Mouse (Mus musculus): ENCODE measurements at regions not wholly inside any gene's neighbourhood (a gene's known extent, or its start where the extent isn't known, plus 50 kb on each side); places are given as distances from the start of the nearest gene placed in this dataset.

DNA sequence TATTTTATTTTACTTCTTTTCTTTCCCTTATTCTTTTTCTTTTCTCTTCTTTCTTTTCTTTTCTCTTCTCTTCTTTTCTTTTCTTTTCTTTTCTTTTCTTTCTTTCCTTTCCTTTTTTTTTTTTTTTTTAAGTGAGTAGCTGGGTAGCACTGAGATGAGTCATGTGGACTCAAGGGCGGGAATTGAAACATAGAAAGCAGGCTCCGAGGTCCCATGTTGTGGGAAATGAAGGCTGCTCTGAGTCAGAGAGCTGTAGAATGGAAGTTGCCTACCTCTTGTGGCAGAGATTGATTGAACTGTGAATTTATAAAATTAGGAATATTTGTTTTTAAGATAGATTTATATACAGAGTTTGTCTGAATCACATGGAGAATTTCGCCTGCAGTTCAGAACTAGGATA is 655.6 kb upstream of the Gje1 start:
- no peak overlapping the region for H3K4me3 ChIP-seq (ENCODE audit: control insufficient read depth in 1 of 2, insufficient read depth in 1 of 2, low read depth in 2 of 2, low read length in 2 of 2)
- no peak overlapping the region for H3K27ac ChIP-seq (ENCODE audit: control insufficient read depth, low read depth, low read length)
- H3K27me3 ChIP-seq (ENCODE audit: control insufficient read depth in 1 of 2, insufficient read depth in 2 of 2, low read length in 2 of 2), result no peaks in the 10 kb centered on the region
- no peaks in the 10 kb centered on the region for H3K9me3 ChIP-seq (replicated peaks; ENCODE audit: insufficient read depth, low read length)
- no peak for TF ChIP-seq BHLHE40 (IDR thresholded peaks at IDR 0.05; ENCODE audit: borderline replicate concordance, low read depth, low read length)
- TF ChIP-seq ZKSCAN1 (IDR thresholded peaks at IDR 0.05; ENCODE audit: low read depth, low read length), result no peak
- no peak for TF ChIP-seq CHD2 (IDR thresholded peaks at IDR 0.05; ENCODE audit: low read length)
- TF ChIP-seq GATA1 (IDR thresholded peaks at IDR 0.05; ENCODE audit: low read depth, low read length), result no peak
- TF ChIP-seq USF2 (IDR thresholded peaks at IDR 0.05; ENCODE audit: borderline replicate concordance in 1 of 2, insufficient read depth in 1 of 2, low read depth in 1 of 2, low read length in 2 of 2), result no peak
- TF ChIP-seq MYB (IDR thresholded peaks at IDR 0.05; ENCODE audit: low read depth, low read length), result no peak
- TF ChIP-seq NELFE (IDR thresholded peaks at IDR 0.05; ENCODE audit: low read depth, low read length), result no peak
- no peak for TF ChIP-seq EP300 (IDR thresholded peaks at IDR 0.05; ENCODE audit: low read depth in 1 of 2, low read length in 2 of 2)
- no peak for TF ChIP-seq POLR2A (IDR thresholded peaks at IDR 0.05; ENCODE audit: control insufficient read depth in 1 of 2, insufficient read depth in 1 of 2, low read depth in 1 of 2, low read length in 2 of 2, poor library complexity in 1 of 2)
- TF ChIP-seq ZMIZ1 (IDR thresholded peaks at IDR 0.05; ENCODE audit: low read depth, low read length), result no peak
- TF ChIP-seq ZNF384 (IDR thresholded peaks at IDR 0.05; ENCODE audit: low read depth, low read length), result no peak
- TF ChIP-seq POLR2AphosphoS2 (IDR thresholded peaks at IDR 0.05; ENCODE audit: low read length), result no peak
- TF ChIP-seq KAT2A (conservative IDR thresholded peaks at IDR 0.05; ENCODE audit: low read depth, low read length), result no peak
- no peak for DNase-seq (ENCODE audit: low read depth, low spot score)
- no peaks in the 10 kb centered on the region for H3K79me2 ChIP-seq (ENCODE audit: control insufficient read depth, insufficient read depth, low read length, poor library complexity)
- no peaks in the 10 kb centered on the region for H3K4me1 ChIP-seq (ENCODE audit: control insufficient read depth in 1 of 2, insufficient read depth in 2 of 2, low read length in 2 of 2)
- no peaks in the 10 kb centered on the region for H3K36me3 ChIP-seq (ENCODE audit: control insufficient read depth in 1 of 2, insufficient read depth in 2 of 2, low read length in 2 of 2)
- no peak overlapping the region for H3K9ac ChIP-seq (ENCODE audit: control insufficient read depth, low read depth, low read length, poor library complexity, severe bottlenecking)
